Mouse (Mus musculus): Measurements from ENCODE around the gene Smg6. TPM values are rescaled to one million over a fixed set of nuclear protein-coding genes. Genes with fewer than 3 reads are reported as not detected.
A peak's percentile ranks its signal among the peaks of the same experiment; 100 is the strongest.

Smg6 gene
- total RNA-seq, 4 experiments from 2014 or later: 16.7 to 22.8 (median 20.2) TPM

GRCm38 (mm10) chr11:75213372-75214080, 287.9 kb downstream of the Smg6 start:
- DNase-seq (ENCODE audit: low spot score): no peak

Small RNAs within 50 kb of the gene (microRNA-seq; reads per million reads assigned to microRNA genes)
- gene Mir132 (508 reads per million, percentile 76 among the genes with 10 or more reads in this experiment), gene Mir212 (14.3 reads per million, percentile 32 among the genes with 10 or more reads in this experiment)

Other genes starting within 250 kb of the Smg6 start
- 100 to 1,000 TPM; 183 to 223 (median 209) TPM for gene Pafah1b1, start 201.2 kb upstream of the Smg6 start, total RNA-seq (2022)
- gene Mettl16, start 155.0 kb upstream of the Smg6 start, total RNA-seq (2022): 10 to 100 TPM; 16.2 to 19.9 (median 17.3) TPM
- gene Mnt, start 94.9 kb upstream of the Smg6 start, total RNA-seq (2022): 10 to 100 TPM in 3 of 4 experiments, 1 to 10 TPM in 1; 7.4 to 13.4 (median 10.2) TPM
- 1 to 10 TPM; 5.3 to 6.4 (median 5.8) TPM for gene Sgsm2, start 28.8 kb upstream of the Smg6 start, total RNA-seq (2022)
- gene Tsr1, start 27.8 kb upstream of the Smg6 start, total RNA-seq (2022): 10 to 100 TPM; 17.5 to 19.3 (median 17.8) TPM
- 10 to 100 TPM; 26.5 to 31.3 (median 29.1) TPM for gene Srr, start 125 bp downstream of the Smg6 start, total RNA-seq (2022)
- gene Hic1, start 243.7 kb downstream of the Smg6 start, total RNA-seq (2022): 10 to 100 TPM in 3 of 4 experiments, 1 to 10 TPM in 1; 7.6 to 19.4 (median 16.8) TPM